Mouse (Mus musculus) hindbrain, embryonic 10.5 days (tissue): ENCODE results near the gene Palm2. TPM values are rescaled to one million over a fixed set of nuclear protein-coding genes. Genes with fewer than 3 reads are reported as not detected.

Source experiments
- DNase-seq: peaks from one replicate; pipeline ENCODE4 v3.0.0-alpha.2; 2017; ENCODE audit warnings: low spot score
- H3K27ac ChIP-seq: fragments of 300-500 bp; sonication (generic); 2 replicates; pipeline ENCODE4 v1.5.1; 2016; ENCODE audit warnings: mild to moderate bottlenecking, moderate library complexity
- H3K27me3 ChIP-seq: fragments of 300-500 bp; sonication (generic); 2 replicates; pipeline ENCODE4 v1.6.1; 2016; ENCODE audit warnings: mild to moderate bottlenecking; ENCODE audit not compliant: poor library complexity, insufficient read depth, severe bottlenecking
- H3K36me3 ChIP-seq: fragments of 300-500 bp; sonication (generic); 2 replicates; pipeline ENCODE4 v1.6.1; 2016; ENCODE audit warnings: mild to moderate bottlenecking, moderate library complexity
- H3K4me1 ChIP-seq: fragments of 300-500 bp; sonication (generic); replicated peaks from 2 replicates; pipeline ENCODE4 v1.6.1; 2016; ENCODE audit warnings: mild to moderate bottlenecking
- H3K4me3 ChIP-seq: fragments of 300-500 bp; sonication (generic); 2 replicates; pipeline ENCODE4 v1.5.1; 2016; ENCODE audit warnings: mild to moderate bottlenecking, moderate library complexity
- H3K9me3 ChIP-seq: fragments of 300-500 bp; sonication (generic); 2 replicates; pipeline ENCODE4 v1.6.1; 2016; ENCODE audit warnings: mild to moderate bottlenecking, moderate library complexity
- WGBS: fragments of 180-500 bp; shearing (Covaris S2); methylation state at CpG from one replicate; pipeline ENCODE4 v1.1.7; 2016; 5-methylcytosine and 5-hydroxymethylcytosine counted together
- polyA plus RNA-seq: library from polyadenylated mRNA; unstranded; fragments of >200 nt; fragmentation: Nextera tagmentation; extraction: Ambion mirVana; gene quantifications from 2 replicates; pipeline ENCODE4 v1.2.1, GENCODE M21; 2016

Gene Palm2
- polyA plus RNA-seq, 1 experiment from 2014 or later = 2.3 TPM

GRCm38 (mm10) chr4:57585281-57585800 lies 151.3 kb downstream of the Palm2 start:
- WGBS = 83% methylated on average over 6 of the region's 6 CpGs
- Histone ChIP-seq H3K27me3 (no peaks in the 10 kb centered on the region), H3K27ac (no peak overlapping the region), H3K4me3 (no peak overlapping the region), H3K9me3 (peaks cover 2% of the 10 kb centered on the region; the same call in 1 of the 2 replicates), H3K4me1 (0 out of 2 replicates have a peak, but pooled peaks cover 4% of the 10 kb centered on the region), H3K36me3 (no peaks in the 10 kb centered on the region)
- no peak for DNase-seq

GRCm38 (mm10) chr4:57586933-57587658 lies 153.0 kb downstream of the Palm2 start:
- WGBS = 88% methylated on average over 7 of the region's 7 CpGs
- DNase-seq = no peak
- 0 out of 2 replicates have a peak, but pooled peaks cover 4% of the 10 kb centered on the region for H3K4me1 ChIP-seq
- H3K9me3 ChIP-seq = no peaks in the 10 kb centered on the region
- H3K27me3 ChIP-seq = no peaks in the 10 kb centered on the region
- no peak overlapping the region for H3K4me3 ChIP-seq
- no peaks in the 10 kb centered on the region for H3K36me3 ChIP-seq
- H3K27ac ChIP-seq = no peak overlapping the region

GRCm38 (mm10) chr4:57588356-57588755 lies 154.3 kb downstream of the Palm2 start:
- WGBS = 98% methylated on average over 1 of the region's 1 CpGs
- no peaks in the 10 kb centered on the region for H3K9me3 ChIP-seq
- H3K27ac ChIP-seq = no peak overlapping the region
- 0 out of 2 replicates have a peak, but pooled peaks cover 4% of the 10 kb centered on the region for H3K4me1 ChIP-seq
- DNase-seq = no peak
- H3K27me3 ChIP-seq = no peaks in the 10 kb centered on the region
- no peak overlapping the region for H3K4me3 ChIP-seq
- H3K36me3 ChIP-seq = no peaks in the 10 kb centered on the region

- Histone ChIP-seq H3K4me1 (peaks cover 4% of the 10 kb centered on the region; the same call in 1 of the 2 replicates), H3K36me3 (no peaks in the 10 kb centered on the region), H3K9me3 (no peaks in the 10 kb centered on the region), H3K27me3 (no peaks in the 10 kb centered on the region), H3K4me3 (no peak overlapping the region), H3K27ac (no peak overlapping the region)
- DNase-seq = no peak
- WGBS = 78% methylated on average over 4 of the region's 4 CpGs
Measured at GRCm38 (mm10) chr4:57592751-57593150, 158.7 kb downstream of the Palm2 start.

- peaks cover 10% of the 10 kb centered on the region; the same call in 1 of the 2 replicates for H3K4me1 ChIP-seq
- no peak for DNase-seq
- no peaks in the 10 kb centered on the region for H3K9me3 ChIP-seq
- no peaks in the 10 kb centered on the region for H3K27me3 ChIP-seq
- H3K36me3 ChIP-seq = no peaks in the 10 kb centered on the region
- H3K4me3 ChIP-seq = no peak overlapping the region
- no peak overlapping the region for H3K27ac ChIP-seq
- 94% methylated on average over 6 of the region's 6 CpGs for WGBS
Measured at GRCm38 (mm10) chr4:57599946-57600345, 165.9 kb downstream of the Palm2 start.

GRCm38 (mm10) chr4:57600685-57601457 lies 166.8 kb downstream of the Palm2 start:
- H3K4me3 ChIP-seq = no peak overlapping the region
- no peaks in the 10 kb centered on the region for H3K27me3 ChIP-seq
- 93% methylated on average over 11 of the region's 11 CpGs for WGBS
- H3K9me3 ChIP-seq = no peaks in the 10 kb centered on the region
- H3K36me3 ChIP-seq = no peaks in the 10 kb centered on the region
- H3K27ac ChIP-seq = no peak overlapping the region
- peaks cover 10% of the 10 kb centered on the region; the same call in 1 of the 2 replicates for H3K4me1 ChIP-seq
- no peak for DNase-seq

GRCm38 (mm10) chr4:57601458-57601835 lies 167.4 kb downstream of the Palm2 start:
- 92% methylated on average over 9 of the region's 9 CpGs for WGBS
- H3K4me3 ChIP-seq = no peak overlapping the region
- no peaks in the 10 kb centered on the region for H3K27me3 ChIP-seq
- no peaks in the 10 kb centered on the region for H3K9me3 ChIP-seq
- H3K36me3 ChIP-seq = no peaks in the 10 kb centered on the region
- DNase-seq = no peak
- H3K27ac ChIP-seq = no peak overlapping the region
- peaks cover 10% of the 10 kb centered on the region; the same call in 1 of the 2 replicates for H3K4me1 ChIP-seq

GRCm38 (mm10) chr4:57601903-57602617 lies 168.0 kb downstream of the Palm2 start:
- Histone ChIP-seq H3K36me3 (no peaks in the 10 kb centered on the region), H3K9me3 (no peaks in the 10 kb centered on the region), H3K27me3 (no peaks in the 10 kb centered on the region), H3K27ac (no peak overlapping the region), H3K4me3 (no peak overlapping the region), H3K4me1 (peaks cover 10% of the 10 kb centered on the region; the same call in 1 of the 2 replicates)
- WGBS = 91% methylated on average over 10 of the region's 10 CpGs
- DNase-seq = no peak

- WGBS = 91% methylated on average over 3 of the region's 3 CpGs
- Histone ChIP-seq H3K4me3 (no peak overlapping the region), H3K9me3 (no peaks in the 10 kb centered on the region), H3K27ac (no peak overlapping the region), H3K27me3 (no peaks in the 10 kb centered on the region), H3K36me3 (no peaks in the 10 kb centered on the region), H3K4me1 (peaks cover 4% of the 10 kb centered on the region; the same call in 1 of the 2 replicates)
- DNase-seq = no peak
Measured at GRCm38 (mm10) chr4:57606258-57606657, 172.2 kb downstream of the Palm2 start.

GRCm38 (mm10) chr4:57607247-57607942 lies 173.3 kb downstream of the Palm2 start:
- H3K27ac ChIP-seq = no peak overlapping the region
- peak; percentile 84 for DNase-seq
- H3K4me1 ChIP-seq = peaks cover 13% of the 10 kb centered on the region
- no peaks in the 10 kb centered on the region for H3K9me3 ChIP-seq
- no peaks in the 10 kb centered on the region for H3K36me3 ChIP-seq
- 42% methylated on average over 22 of the region's 22 CpGs for WGBS
- no peak overlapping the region for H3K4me3 ChIP-seq
- no peaks in the 10 kb centered on the region for H3K27me3 ChIP-seq

- peak; percentile 40 for DNase-seq
- Histone ChIP-seq H3K27me3 (no peaks in the 10 kb centered on the region), H3K9me3 (no peaks in the 10 kb centered on the region), H3K27ac (peak overlapping the region; percentile 30), H3K4me1 (peaks cover 14% of the 10 kb centered on the region), H3K4me3 (no peak overlapping the region), H3K36me3 (no peaks in the 10 kb centered on the region)
- WGBS = 48% methylated on average over 17 of the region's 17 CpGs
Measured at GRCm38 (mm10) chr4:57611303-57612077, 177.4 kb downstream of the Palm2 start.
